Mouse (Mus musculus) ES-Bruce4 (cell line): ENCODE data around the gene Sidt2. TPM values are rescaled to one million over a fixed set of nuclear protein-coding genes. Genes with fewer than 3 reads are reported as not detected.

Experiments
- H3K27ac ChIP-seq: 2 replicates; pipeline ENCODE4 v1.5.1; 2012; ENCODE audit warnings: low read length, inconsistent platforms; ENCODE audit not compliant: insufficient read depth
- H3K27me3 ChIP-seq: 2 replicates; pipeline ENCODE4 v1.6.1; 2012; ENCODE audit warnings: mild to moderate bottlenecking, low read length, inconsistent platforms; ENCODE audit not compliant: control insufficient read depth, poor library complexity, insufficient read depth, severe bottlenecking
- H3K36me3 ChIP-seq: 2 replicates; pipeline ENCODE4 v1.6.1; 2012; ENCODE audit warnings: inconsistent platforms, mild to moderate bottlenecking, low read length, moderate library complexity; ENCODE audit not compliant: control insufficient read depth, poor library complexity, insufficient read depth, severe bottlenecking
- H3K4me1 ChIP-seq: one replicate; pipeline ENCODE4 v1.8.1; 2011; ENCODE audit warnings: low read length; ENCODE audit not compliant: control insufficient read depth, insufficient read depth
- H3K4me3 ChIP-seq: 2 replicates; pipeline ENCODE4 v1.5.1; 2011; ENCODE audit warnings: low read depth, mild to moderate bottlenecking, low read length
- H3K9ac ChIP-seq: 2 replicates; pipeline ENCODE4 v1.6.1; 2012; ENCODE audit warnings: low read depth, mild to moderate bottlenecking, inconsistent platforms; ENCODE audit not compliant: poor library complexity, severe bottlenecking
- H3K9me3 ChIP-seq: replicated peaks from 2 replicates; pipeline ENCODE4 v1.6.1; 2012; ENCODE audit warnings: mild to moderate bottlenecking, low read length, inconsistent platforms; ENCODE audit not compliant: control insufficient read depth, poor library complexity, insufficient read depth, severe bottlenecking
- CTCF ChIP-seq: IDR thresholded peaks from one replicate; pipeline ENCODE4 v1.8.1; 2011; ENCODE audit warnings: low read depth, low read length
- EP300 ChIP-seq: IDR thresholded peaks from 2 replicates; pipeline ENCODE4 v1.6.1; 2011; ENCODE audit warnings: low read depth, low read length; ENCODE audit not compliant: insufficient read depth
- POLR2A ChIP-seq: IDR thresholded peaks from one replicate; pipeline ENCODE4 v1.8.1; 2011; ENCODE audit warnings: low read length; ENCODE audit not compliant: insufficient read depth
- polyA plus RNA-seq: library from polyadenylated mRNA; stranded (reverse); fragments of >200 nt; gene quantifications from 2 replicates; pipeline ENCODE4 v1.2.4, GENCODE M21; 2011; ENCODE audit warnings: low read depth; ENCODE audit not compliant: missing spikeins, insufficient read depth, insufficient read length

The Sidt2 gene
- polyA plus RNA-seq, 1 experiment = 89.9 TPM

DNA sequence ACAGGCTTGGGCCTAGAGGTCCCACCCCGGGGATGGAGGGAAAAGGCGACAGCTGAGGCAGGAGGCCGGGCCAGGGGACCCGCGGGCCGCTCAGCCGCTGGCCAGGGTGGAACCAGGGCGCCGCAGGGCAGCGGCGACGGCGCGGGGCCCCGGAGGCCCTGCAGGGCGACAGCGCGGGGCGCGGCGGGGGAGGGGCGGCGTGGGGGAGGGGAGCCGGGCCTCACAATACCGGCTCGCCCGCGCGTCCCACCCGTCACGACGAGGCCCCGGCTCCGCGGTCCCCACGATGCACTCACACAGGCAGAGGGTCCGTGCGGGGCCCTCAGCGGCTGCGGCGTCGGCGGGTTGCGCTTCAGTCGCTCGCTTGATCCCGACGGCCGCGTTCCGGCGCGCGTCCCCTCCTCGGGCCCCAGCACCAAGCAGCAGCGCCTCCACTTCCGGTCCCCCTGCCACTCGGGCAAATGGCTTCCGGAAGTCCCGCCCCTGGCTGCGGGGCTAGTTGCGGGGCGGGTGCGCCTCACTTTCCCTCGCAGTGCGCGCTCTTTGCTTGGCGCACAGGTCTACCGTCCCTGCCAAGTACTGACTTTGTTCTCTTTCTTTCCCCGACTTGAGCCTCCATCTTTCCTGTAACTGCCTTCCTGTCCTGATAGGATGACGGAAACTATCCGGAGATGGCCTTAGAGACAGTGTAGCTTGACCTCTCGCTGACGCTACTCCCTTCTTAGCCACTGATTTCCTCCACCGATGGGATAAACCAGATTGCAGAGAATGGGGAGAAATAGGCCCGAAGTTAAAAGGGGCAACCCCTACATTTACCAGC, 29.6 kb upstream of the Sidt2 start:
- TF ChIP-seq POLR2A = peak; percentile 81
- no peak for TF ChIP-seq EP300

DNA sequence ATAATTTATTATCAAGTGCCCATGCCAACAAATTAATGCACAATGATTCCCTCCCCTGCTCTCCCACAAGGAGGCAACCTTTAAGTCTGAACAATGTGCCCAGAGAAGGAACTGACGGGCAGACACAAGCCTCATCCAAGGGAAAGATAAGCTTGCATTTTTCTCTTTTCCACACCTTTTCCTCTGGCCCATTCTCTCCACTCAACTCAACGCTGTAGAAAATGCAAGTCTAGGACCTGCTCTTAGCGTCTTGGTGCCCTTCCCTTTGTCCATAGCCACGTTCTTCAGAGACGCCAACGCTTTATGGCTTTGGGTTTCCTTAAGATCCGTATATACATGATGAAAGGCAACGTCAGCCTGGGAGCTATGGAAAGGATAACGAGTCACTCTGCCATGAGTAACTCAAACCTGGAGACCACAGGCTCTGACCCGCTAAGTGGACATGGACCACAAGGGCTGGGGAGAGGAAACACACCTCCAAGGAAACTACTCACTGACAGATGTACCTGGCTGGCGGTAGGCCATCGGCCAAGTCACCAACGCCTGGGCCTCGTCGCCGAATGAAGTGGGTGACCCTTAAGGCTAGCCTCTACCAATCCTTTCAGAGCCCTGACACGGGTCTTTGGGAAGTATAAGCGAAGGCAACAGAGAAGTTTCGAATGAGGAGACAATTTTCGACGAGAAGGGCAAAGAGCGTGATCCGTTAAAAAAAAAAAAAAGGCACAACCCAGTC, 28.8 kb upstream of the Sidt2 start:
- Histone ChIP-seq H3K4me1 (no peaks in the 10 kb centered on the region), H3K27me3 (no peaks in the 10 kb centered on the region), H3K9ac (peak overlapping the region; percentile 85), H3K27ac (no peak overlapping the region), H3K9me3 (no peaks in the 10 kb centered on the region), H3K4me3 (peak overlapping the region; percentile 99), H3K36me3 (peaks cover 2% of the 10 kb centered on the region)
- TF ChIP-seq POLR2A (no peak), CTCF (no peak), EP300 (no peak)

More for the DNA sequence above, 29.6 kb upstream of the Sidt2 start:
- H3K9ac ChIP-seq = peak overlapping the region; percentile 85
- no peaks in the 10 kb centered on the region for H3K9me3 ChIP-seq
- peak overlapping the region; percentile 93 for H3K27ac ChIP-seq
- H3K27me3 ChIP-seq = no peaks in the 10 kb centered on the region
- no peaks in the 10 kb centered on the region for H3K4me1 ChIP-seq
- peaks cover 2% of the 10 kb centered on the region; the same call in 1 of the 2 replicates for H3K36me3 ChIP-seq
- peak overlapping the region; percentile 99 for H3K4me3 ChIP-seq

DNA sequence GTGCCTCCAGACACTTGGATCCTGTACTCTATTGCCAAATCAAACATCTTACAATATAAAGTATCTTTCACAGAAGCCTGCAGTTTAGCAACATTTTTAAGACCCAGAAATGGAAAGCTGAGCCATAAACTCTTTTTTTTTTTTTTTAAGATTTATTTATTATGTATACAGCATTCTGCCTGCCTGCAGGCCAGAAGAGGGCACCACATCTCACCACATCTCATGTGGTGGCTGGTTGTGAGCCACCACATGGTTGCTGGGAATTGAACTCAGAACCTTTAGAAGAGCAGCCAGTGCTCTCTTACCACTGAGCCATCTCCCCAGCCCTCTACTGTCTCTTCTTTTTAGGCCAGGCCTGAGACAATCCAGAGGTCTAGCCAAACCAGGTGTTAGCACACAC, 26.3 kb upstream of the Sidt2 start:
- no peaks in the 10 kb centered on the region for H3K9me3 ChIP-seq
- H3K27ac ChIP-seq = no peak overlapping the region
- H3K4me3 ChIP-seq = no peak overlapping the region
- H3K4me1 ChIP-seq = no peaks in the 10 kb centered on the region
- H3K27me3 ChIP-seq = no peaks in the 10 kb centered on the region
- H3K36me3 ChIP-seq = peaks cover 6% of the 10 kb centered on the region
- TF ChIP-seq POLR2A (no peak), CTCF (peak; percentile 17)
- no peak overlapping the region for H3K9ac ChIP-seq

DNA sequence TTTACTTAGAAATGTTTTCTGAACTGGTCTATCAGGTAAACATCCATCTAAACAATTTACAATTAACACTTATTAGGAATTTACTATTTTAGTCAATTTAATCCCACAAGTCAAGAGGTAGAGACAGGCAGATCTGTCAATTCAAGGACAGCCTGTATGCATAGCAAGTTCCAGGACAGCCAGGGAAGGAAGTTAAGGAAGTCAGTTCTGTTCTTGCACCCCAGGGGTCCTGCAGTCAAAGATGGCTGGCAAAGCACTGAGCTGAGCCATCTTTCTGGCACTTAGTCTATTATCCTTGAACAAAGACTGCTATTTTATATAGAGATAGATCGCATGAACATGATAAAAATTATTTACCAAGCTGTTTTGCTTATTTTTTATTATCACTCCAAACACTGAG, 25.6 kb upstream of the Sidt2 start:
- H3K4me1 ChIP-seq = no peaks in the 10 kb centered on the region
- no peak overlapping the region for H3K9ac ChIP-seq
- H3K27me3 ChIP-seq = no peaks in the 10 kb centered on the region
- TF ChIP-seq POLR2A (no peak), EP300 (no peak), CTCF (no peak)
- H3K36me3 ChIP-seq = peaks cover 10% of the 10 kb centered on the region
- no peaks in the 10 kb centered on the region for H3K9me3 ChIP-seq
- no peak overlapping the region for H3K4me3 ChIP-seq
- H3K27ac ChIP-seq = no peak overlapping the region

DNA sequence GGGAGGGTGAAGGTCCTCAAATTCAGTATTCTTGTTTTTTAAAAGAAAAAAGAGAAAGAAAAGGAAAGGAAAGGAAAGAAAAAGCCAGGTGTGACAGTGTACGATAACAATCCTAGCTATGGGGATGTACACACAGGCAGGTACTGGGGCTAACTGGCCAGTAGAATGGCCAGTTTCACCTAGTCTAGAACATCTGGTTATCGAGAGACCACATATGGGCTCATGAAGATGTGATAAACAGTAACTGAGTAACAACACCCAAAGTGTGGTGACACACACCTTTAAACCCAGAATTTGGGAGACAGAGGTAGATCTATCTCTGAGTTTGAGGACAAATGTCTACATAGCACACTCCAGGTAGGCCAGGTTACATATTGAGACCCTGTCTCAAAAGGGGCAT, 24.7 kb upstream of the Sidt2 start:
- peaks cover 16% of the 10 kb centered on the region for H3K36me3 ChIP-seq
- H3K9me3 ChIP-seq = no peaks in the 10 kb centered on the region
- no peaks in the 10 kb centered on the region for H3K27me3 ChIP-seq
- no peak for TF ChIP-seq EP300
- no peak for TF ChIP-seq CTCF
- no peak for TF ChIP-seq POLR2A
- no peak overlapping the region for H3K9ac ChIP-seq
- no peak overlapping the region for H3K27ac ChIP-seq
- H3K4me1 ChIP-seq = no peaks in the 10 kb centered on the region
- no peak overlapping the region for H3K4me3 ChIP-seq

DNA sequence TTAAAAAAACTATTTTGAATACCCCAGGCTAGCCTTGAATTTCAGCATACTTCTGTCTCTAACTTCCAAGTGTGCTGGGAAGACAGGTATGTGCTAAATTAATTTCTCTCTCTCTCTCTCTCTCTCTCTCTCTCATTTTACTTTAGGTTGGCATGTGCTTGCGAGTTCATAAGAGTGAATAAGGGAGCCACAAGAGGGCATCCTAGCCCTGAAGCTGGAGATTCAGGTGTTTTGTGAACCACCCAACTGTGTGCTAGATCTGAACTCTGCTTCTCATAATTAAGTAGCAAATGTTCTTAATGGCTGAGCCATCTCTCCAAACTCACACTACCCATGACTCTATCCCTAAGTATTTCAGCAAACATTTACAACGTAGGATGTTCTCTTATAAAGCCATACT, 21.8 kb upstream of the Sidt2 start:
- no peaks in the 10 kb centered on the region for H3K4me1 ChIP-seq
- H3K4me3 ChIP-seq = no peak overlapping the region
- peaks cover 40% of the 10 kb centered on the region for H3K36me3 ChIP-seq
- H3K27me3 ChIP-seq = no peaks in the 10 kb centered on the region
- no peak for TF ChIP-seq POLR2A
- TF ChIP-seq EP300 = no peak
- H3K27ac ChIP-seq = no peak overlapping the region
- H3K9ac ChIP-seq = no peak overlapping the region
- H3K9me3 ChIP-seq = no peaks in the 10 kb centered on the region
